Mouse (Mus musculus): Measurements from ENCODE around the gene Hnrnpdl.

Hnrnpdl gene

DNA sequence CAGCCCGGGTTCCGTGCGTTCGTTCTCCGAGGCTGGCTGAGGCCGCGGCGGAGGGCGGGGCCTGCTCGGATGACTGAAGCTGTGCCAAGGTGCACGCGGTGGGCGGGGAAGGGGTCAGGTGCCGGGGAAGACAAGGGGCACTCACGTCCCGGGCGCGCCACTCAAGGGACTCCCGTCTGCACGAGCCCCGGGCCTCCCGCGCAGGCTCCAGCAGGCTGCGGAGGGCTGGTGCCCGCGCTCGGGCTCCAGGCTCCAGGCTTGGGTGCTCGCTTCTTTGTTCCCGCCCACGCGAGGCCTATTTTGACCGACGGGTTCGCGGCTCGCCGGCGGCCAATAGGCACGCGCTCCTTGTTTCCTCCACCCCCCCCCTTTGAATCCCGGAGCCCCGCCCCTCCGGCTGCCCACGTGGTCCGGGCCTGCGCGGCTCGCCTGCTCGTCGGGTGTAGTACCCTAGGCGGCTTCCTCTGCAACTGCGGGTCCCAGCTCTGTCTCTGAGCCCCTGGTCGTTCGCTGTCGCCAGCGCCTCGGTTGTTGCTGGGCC is at the start of gene Hnrnpdl, which contains the start of gene Enoph1:
TSS of gene Hnrnpdl (minus strand) at position 63 of the 541 bp plus-strand sequence.
TSS of gene Enoph1 (plus strand) at position 384 of the 541 bp plus-strand sequence.
- no peak for DNase-seq (ENCODE audit: extremely low spot score, low read depth, low spot score)

- no peak for DNase-seq (ENCODE audit: extremely low spot score, low read depth, low spot score)
Observed at GRCm38 (mm10) chr5:100085097-100085496, 45.6 kb upstream of the Hnrnpdl start.

DNA sequence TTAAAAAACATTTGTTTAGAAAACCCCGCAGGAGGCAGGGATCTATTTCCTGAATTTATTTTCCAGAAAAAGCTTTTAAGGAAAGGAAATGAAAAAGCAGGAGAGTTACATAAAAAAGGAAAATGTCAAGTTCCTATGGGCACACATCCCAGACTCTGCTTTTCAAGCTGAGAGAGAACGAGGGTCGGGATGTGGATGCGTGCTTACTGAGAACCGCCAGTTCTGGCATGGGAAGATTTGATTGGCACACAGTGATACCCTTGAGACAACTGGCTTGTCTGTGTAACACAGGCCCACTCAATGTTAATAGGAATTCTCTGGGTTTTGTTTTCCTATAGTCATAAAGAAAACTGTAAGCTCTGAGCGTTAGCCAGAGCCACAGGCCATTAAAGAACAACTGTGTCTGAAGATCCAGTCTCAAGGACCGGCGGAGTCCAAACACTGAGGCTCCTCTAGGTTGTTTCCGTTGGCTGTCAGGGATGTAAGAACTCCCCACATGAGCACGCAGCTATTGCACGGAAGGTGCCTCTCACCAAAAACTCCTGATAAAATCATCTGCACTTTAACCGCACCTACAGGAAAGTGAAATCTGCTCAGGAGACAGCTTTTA is 44.6 kb upstream of the Hnrnpdl start:
- no peak for DNase-seq (ENCODE audit: extremely low spot score, low read depth, low spot score)

- DNase-seq (ENCODE audit: extremely low spot score, low read depth, low spot score) = no peak
Observed at GRCm38 (mm10) chr5:100082006-100082405, 42.5 kb upstream of the Hnrnpdl start.

DNA sequence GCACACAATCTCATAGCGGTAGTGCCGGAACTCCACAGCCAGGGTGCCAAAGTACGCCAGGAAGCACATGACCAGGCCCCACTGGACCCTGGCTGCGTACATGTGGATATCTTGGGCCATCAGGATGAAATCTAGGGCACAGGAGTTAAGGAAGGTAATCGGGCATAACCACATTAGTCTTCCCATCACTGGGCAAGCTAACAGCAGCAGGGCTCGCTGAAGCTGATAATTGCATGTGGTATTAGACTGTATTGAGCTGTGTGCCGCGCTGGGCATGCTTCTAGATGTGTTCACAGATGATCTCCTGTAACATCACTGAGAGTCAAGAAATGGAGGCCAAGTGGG is 40.4 kb upstream of the Hnrnpdl start:
- DNase-seq (ENCODE audit: extremely low spot score, low read depth, low spot score) = no peak

DNA sequence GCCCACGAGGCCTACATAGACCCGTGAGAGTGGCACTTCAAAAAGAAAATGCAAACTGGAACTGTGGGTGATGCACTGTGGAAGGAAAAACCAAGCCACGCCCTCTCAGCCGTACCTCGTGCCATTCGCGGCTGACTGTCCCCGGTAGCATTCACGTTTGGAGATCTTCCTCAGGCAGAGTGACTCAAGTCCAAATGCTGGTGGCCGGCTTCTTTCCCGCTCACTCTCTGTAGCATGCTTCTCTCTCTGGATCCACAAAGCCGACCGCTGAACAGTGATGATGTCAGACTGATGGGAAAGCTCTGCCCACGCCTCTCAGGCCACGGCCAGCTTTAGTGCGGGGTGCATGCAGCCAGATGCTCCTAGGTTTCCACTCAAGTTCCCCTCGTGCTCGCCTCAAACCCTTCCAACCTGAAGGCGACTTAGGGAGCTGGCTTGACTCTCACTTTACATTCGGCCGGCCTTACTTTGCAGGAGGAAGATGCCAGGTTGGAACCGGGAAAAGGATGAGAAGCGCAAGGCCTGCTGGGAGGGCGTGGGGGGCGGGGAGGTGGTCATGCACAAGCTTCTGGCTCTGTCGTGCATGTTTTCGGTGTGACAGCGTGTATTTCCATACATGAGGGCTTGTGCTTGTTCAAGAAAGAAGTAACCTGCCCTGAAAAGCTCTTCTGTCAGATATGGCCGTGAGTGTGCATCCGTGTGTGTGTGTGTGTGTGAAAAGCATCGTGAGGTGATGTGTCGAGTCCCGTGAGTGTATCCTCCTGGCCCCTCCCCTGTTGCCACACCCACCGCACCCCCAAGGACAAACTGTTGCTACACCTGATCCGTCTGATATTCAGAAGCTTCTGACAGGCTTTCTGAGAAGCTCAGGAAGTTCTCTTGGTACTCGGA is 39.8 kb upstream of the Hnrnpdl start:
- DNase-seq (ENCODE audit: extremely low spot score, low read depth, low spot score) = no peak

GRCm38 (mm10) chr5:100074571-100074970 is 35.1 kb upstream of the Hnrnpdl start:
- DNase-seq (ENCODE audit: extremely low spot score, low read depth, low spot score) = no peak

GRCm38 (mm10) chr5:100072557-100072956 is 33.1 kb upstream of the Hnrnpdl start:
- DNase-seq (ENCODE audit: extremely low spot score, low read depth, low spot score) = no peak

DNA sequence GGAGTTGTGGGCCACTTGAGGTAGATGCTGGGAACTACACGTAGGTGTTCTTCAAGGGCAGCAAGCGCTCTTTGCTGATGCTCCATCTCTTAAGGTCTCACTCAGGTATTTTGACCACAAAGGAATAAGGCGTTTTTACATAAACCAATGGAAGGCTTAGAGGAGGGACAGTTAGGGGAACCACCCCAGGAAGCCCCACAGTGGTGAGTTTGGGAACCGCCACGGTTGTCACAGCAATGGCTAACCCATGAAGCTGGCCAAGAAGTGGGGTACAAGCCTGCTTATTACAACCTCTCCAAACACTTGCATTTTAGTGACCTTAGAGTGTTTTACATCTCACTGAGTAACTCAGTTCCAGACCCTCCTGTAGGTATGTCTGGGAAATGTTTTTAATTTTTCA is 32.1 kb upstream of the Hnrnpdl start:
- no peak for DNase-seq (ENCODE audit: extremely low spot score, low read depth, low spot score)

GRCm38 (mm10) chr5:100070255-100070654 is 30.8 kb upstream of the Hnrnpdl start:
- DNase-seq (ENCODE audit: extremely low spot score, low read depth, low spot score) = no peak

DNA sequence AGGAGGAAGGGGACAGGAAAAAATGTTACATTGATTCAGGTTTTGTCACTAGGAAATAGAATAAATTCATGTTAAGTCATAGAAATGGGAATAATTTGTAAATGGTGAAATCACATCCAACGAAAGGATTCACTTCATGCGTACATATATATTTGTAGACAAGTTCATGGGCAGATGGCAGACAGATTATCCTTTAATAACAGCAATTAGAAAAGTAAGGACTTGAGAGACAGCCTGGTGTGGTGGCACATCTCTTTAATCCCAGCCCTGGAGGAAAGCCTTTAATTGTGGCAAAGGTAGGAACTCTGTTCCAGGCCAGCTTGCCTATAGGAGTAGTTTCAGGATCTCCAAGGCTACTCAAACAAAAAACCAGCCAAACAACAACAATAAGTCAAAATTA is 30.1 kb upstream of the Hnrnpdl start:
- no peak for DNase-seq (ENCODE audit: extremely low spot score, low read depth, low spot score)

DNA sequence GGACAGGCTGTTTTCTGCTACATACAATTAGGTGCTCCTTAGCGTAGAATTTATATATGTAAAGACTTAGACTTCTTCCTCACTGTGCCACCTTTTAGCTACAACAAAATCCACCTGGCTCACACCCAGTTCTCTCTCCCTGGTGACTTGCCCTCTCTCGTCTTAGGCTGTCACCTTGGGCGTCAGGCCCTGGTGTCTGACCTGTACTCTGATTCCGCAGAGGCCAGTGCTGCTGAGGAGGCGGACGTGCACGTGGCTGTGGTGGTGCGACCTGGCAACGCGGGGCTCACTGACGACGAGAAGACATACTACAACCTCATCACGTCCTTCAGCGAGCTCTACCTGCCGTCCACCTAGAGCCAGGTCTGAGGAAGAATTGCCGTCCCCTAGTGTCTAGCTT is 28.1 kb upstream of the Hnrnpdl start:
- DNase-seq (ENCODE audit: extremely low spot score, low read depth, low spot score) = no peak

GRCm38 (mm10) chr5:100060876-100061275 is 21.4 kb upstream of the Hnrnpdl start:
- DNase-seq (ENCODE audit: extremely low spot score, low read depth, low spot score) = no peak

DNA sequence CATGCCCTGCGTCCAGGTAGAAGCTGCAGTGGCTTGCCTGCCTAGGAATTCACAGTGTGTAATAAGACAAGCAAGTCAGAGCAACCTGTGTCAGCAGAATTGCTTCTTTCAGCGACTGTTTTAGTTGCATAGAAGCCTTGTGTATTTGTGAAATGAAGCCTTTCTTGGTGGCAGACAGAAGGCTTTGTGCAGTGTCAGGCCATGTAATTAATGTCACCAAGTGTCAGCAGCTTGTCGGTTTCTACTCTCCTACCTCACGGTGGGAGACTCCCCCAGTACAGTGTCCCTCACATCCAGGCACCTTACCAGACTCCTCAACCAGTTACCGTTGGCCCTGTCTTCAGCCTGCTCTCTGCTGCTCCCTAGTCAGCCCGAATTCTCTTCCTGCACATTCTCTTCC is 19.9 kb upstream of the Hnrnpdl start:
- DNase-seq (ENCODE audit: extremely low spot score, low read depth, low spot score) = no peak

- DNase-seq (ENCODE audit: extremely low spot score, low read depth, low spot score) = no peak
Observed at GRCm38 (mm10) chr5:100058729-100059128, 19.3 kb upstream of the Hnrnpdl start.

DNA sequence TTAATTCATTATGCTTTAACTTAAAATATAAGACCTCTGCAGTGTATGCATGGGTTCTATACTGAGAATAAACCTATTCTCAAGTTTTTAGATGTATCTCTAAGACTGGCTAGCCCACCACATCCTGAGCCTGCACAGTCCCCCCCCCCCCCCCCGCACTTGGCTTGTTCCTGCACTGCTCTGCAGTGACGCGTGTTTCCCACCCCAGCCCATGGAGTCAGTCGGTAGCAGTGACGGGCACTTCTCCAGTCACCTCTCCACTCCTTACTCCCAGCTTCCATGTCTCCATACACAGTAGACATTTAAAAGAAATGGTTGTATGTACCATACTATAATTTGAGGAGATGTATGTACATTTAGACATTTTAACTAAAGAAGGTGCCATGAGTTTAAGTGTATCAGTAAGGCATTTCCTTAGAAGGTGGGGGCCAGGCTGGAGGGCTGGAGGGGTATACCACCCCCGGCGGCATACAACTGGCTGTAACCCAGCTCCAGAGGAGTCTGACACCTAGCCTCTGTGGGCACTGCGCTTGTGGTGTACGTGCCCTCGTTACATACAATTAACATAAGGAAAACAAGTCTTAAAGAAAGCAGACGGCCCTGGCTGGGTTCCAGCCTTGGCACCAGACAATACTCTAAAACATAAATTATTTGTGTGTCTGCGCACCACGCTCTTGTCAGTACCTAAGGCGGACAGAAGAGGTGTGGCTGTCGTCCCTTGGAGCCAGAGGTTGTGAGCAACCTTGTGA is 18.2 kb upstream of the Hnrnpdl start:
- DNase-seq (ENCODE audit: extremely low spot score, low read depth, low spot score) = no peak

DNA sequence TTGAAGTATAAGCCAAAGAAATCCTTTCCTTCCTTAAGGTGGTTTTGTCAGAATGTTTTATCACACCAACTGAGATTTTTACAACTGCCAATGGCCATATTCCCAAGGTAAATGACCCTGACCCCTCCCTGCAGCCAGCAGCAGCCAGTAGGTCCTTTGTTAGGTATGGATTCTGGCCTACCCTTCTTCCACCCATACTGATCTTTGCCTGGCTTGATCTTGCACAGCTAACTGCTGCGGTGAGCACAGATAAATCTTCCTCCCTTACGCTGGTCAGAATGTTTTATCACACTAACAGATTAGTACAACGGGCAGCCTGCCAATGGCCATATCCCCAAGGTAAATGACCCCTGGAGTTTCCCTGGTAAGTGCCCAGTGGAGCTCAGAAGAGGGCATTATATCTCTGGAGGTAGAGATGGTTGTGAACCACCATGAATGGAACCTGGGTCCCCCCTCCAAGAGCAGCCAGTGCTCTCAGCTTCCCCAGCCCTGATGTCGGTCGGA is 16.5 kb upstream of the Hnrnpdl start:
- DNase-seq (ENCODE audit: extremely low spot score, low read depth, low spot score) = no peak

DNA sequence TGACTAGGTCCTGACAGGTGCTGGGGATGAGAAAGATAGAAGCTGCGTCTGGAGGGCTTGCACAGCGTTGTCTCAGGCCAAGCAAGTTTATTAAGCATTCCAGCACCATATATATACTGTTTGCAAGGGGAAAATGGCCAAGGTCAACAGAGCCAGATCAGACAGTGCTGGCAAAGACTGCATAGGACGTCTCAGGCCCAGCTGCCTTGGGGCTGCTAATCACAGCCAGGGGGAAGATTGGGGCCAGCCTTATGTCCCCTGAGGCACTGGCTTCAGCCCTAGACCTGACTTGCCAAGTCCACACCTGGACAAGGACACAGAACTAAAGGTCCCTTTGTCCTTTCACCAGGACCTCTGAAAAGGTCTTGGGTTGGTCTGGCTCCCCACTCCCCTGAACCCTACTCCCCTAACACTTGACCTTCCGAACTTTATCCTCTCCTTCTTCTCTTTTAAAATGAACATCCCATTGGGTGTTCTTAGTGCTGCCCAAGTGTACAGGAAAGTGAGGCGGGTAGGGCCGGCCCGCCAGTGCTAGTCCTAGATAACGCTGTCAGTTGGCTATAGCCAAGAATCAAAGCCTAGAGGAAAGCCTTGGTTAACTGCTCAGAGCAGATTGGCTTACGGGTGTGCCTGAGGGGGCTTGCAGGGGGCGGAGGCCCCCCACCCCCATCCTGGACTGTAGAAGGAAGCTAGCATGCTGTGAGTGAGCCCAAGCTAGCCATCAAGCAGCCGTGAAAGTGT is 15.5 kb upstream of the Hnrnpdl start:
- no peak for DNase-seq (ENCODE audit: extremely low spot score, low read depth, low spot score)

- DNase-seq (ENCODE audit: extremely low spot score, low read depth, low spot score) = no peak
Observed at GRCm38 (mm10) chr5:100052728-100053127, 13.3 kb upstream of the Hnrnpdl start.

GRCm38 (mm10) chr5:100049904-100050303 is 10.4 kb upstream of the Hnrnpdl start:
- no peak for DNase-seq (ENCODE audit: extremely low spot score, low read depth, low spot score)

- DNase-seq (ENCODE audit: extremely low spot score, low read depth, low spot score) = no peak
Observed at GRCm38 (mm10) chr5:100047871-100048270, 8.4 kb upstream of the Hnrnpdl start.

Data from hindlimb bud, embryonic 11.5 days (tissue).